8 mouse cellular contexts compared by ENCODE assay signal in the genomic region with DNA sequence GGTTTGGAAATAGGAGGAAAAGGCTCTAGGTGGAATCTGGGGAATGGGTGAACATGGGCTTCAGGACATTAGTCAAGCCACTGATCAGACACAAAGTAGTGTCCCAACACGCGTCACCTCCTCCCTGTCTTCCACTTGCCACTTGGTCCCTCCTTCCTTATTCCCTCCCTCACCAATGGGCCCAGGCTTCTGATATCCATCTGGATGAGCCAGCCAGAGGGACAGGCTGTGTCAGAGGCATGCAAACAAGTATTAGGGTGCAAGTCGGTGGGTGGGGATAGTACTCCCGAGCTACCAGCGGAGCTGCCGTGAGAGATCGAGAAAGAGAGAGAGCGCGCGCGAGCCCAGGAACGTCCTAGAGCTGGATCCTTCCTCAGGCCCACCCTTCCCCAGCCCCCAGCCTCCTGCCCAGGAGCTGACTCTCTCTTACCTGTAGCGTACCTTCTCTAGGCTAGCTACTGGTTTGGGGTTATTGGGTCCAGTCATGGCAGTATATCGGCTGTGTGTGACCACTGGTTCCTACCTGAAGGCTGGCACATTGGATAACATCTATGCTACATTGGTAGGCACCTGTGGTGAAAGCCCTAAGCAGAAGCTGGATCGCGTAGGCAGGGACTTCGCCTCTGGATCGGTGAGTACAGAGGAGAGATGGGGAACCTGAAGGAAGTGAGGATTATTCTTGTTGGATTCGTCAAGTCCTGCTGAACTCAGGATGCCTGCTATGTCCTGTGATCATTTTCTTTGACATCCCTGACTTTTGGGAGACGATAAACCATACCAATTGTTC. TPM values are rescaled to one million over a fixed set of nuclear protein-coding genes. Genes with fewer than 3 reads are reported as not detected.
DNase-seq lines count a peak whose midpoint lies in the region; ATAC-seq and TF ChIP-seq lines count a peak whose summit lies in the region.

No protein-coding gene starts in this region.

- no peak for TF ChIP-seq POLR2A in thymus, adult 2 months (IDR thresholded peaks at IDR 0.05; ENCODE audit: control insufficient read depth, extremely low read depth, insufficient read depth, low read length, poor library complexity)

- TF ChIP-seq CTCF in thymus, adult 2 months (IDR thresholded peaks at IDR 0.05; ENCODE audit: borderline replicate concordance, control insufficient read depth, extremely low read depth, insufficient read depth, low read length, poor library complexity), result no peak
- no peak for TF ChIP-seq CTCF in heart, postnatal 0 days (IDR thresholded peaks at IDR 0.05; ENCODE audit: low read depth)

- 10% methylated on average over 20 of the region's 20 CpGs for WGBS in thymus, adult 2 months
- 21% methylated on average over 20 of the region's 20 CpGs for WGBS in heart, postnatal 0 days

- peaks cover 42% of the 10 kb centered on the region for H3K27me3 ChIP-seq in erythroblast, embryonic 14.5 days (ENCODE audit: control insufficient read depth)
- H3K27me3 ChIP-seq in thymus, adult 2 months (ENCODE audit: control insufficient read depth, insufficient read depth, low read length), result peaks cover 10% of the 10 kb centered on the region
- H3K27me3 ChIP-seq in heart, postnatal 0 days (ENCODE audit: control insufficient read depth, insufficient read depth, low read length), result no peaks in the 10 kb centered on the region

- H3K27ac ChIP-seq in thymus, adult 2 months (ENCODE audit: control insufficient read depth, insufficient read depth, low read length), result no peak overlapping the region
- H3K27ac ChIP-seq in heart, postnatal 0 days (ENCODE audit: low read depth), result no peak overlapping the region

- H3K4me2 ChIP-seq in heart, postnatal 0 days (ENCODE audit: low read depth, low read length), result peak overlapping the region; percentile 81

- H3K9ac ChIP-seq in heart, postnatal 0 days (replicated peaks; ENCODE audit: low read depth, low read length), result 0 out of 2 replicates have a peak overlapping the region, but pooled peaks have one; percentile 21

- ATAC-seq in erythroblast, adult 5-6 weeks (replicated peaks; ENCODE audit: low FRiP score, poor library complexity, severe bottlenecking), result no peak
- no peak for ATAC-seq in heart, postnatal 0 days (ENCODE audit: insufficient read depth, low read depth)

- peaks cover 47% of the 10 kb centered on the region for H3K4me1 ChIP-seq in erythroblast, embryonic 14.5 days (ENCODE audit: control insufficient read depth)
- peaks cover 25% of the 10 kb centered on the region for H3K4me1 ChIP-seq in thymus, adult 2 months (replicated peaks; ENCODE audit: control insufficient read depth, insufficient read depth, low read length)
- H3K4me1 ChIP-seq in heart, postnatal 0 days (ENCODE audit: control insufficient read depth, insufficient read depth), result peaks cover 14% of the 10 kb centered on the region; the same call in 1 of the 2 replicates

- peak overlapping the region; percentile 82 for H3K4me3 ChIP-seq in erythroblast, embryonic 14.5 days (replicated peaks)
- H3K4me3 ChIP-seq in thymus, adult 2 months (ENCODE audit: control insufficient read depth, insufficient read depth, low read length), result peak overlapping the region; percentile 67
- peak overlapping the region; percentile 57 for H3K4me3 ChIP-seq in heart, postnatal 0 days (ENCODE audit: low read depth, low read length)

- no peaks in the 10 kb centered on the region; the same call in 1 of the 2 replicates for H3K9me3 ChIP-seq in erythroblast, embryonic 14.5 days (ENCODE audit: control insufficient read depth, low read length)
- H3K9me3 ChIP-seq in heart, postnatal 0 days (replicated peaks; ENCODE audit: control insufficient read depth, low read length), result no peaks in the 10 kb centered on the region

- TF ChIP-seq EP300 in heart, postnatal 0 days (IDR thresholded peaks at IDR 0.05; ENCODE audit: low read depth), result no peak

- no peak for DNase-seq in thymus, adult 2 months
- DNase-seq in thymus, adult 18-20 months, result no peak
- no peak for DNase-seq in heart, postnatal 0 days (ENCODE audit: low spot score)
- DNase-seq in lung, postnatal 10 days, result peak; percentile 25
- DNase-seq in thymus, postnatal 4 days, result peak; percentile 53
- DNase-seq in left cerebral cortex, adult 9 months (ENCODE audit: low spot score in 2 of 2), result no peak

- H3K36me3 ChIP-seq in erythroblast, embryonic 14.5 days (ENCODE audit: control insufficient read depth), result no peaks in the 10 kb centered on the region
- no peaks in the 10 kb centered on the region for H3K36me3 ChIP-seq in thymus, adult 2 months (ENCODE audit: control insufficient read depth, insufficient read depth, low read length)
- no peaks in the 10 kb centered on the region for H3K36me3 ChIP-seq in heart, postnatal 0 days (replicated peaks; ENCODE audit: control insufficient read depth, insufficient read depth, low read length)

RNA-seq across cellular contexts. Expression of a gene that starts 0.4 kb away (rescaled TPM):
- polyA plus RNA-seq in erythroblast, embryonic 14.5 days (2012), result 0.01 TPM in 1 of 2 replicates, not detected in the other
- total RNA-seq in erythroblast, adult 5-6 weeks (2015; ENCODE audit: low replicate concordance), result not detected in 2 replicates
- 0.51 TPM in 1 of 2 replicates, not detected in the other for total RNA-seq in erythroblast, adult 5-6 weeks (2017; ENCODE audit: low replicate concordance)
- polyA plus RNA-seq in thymus, adult 2 months (2012; rRNA removed), result 2.0 and 2.5 TPM in 2 replicates
- 0.58 TPM in 1 of 2 replicates, not detected in the other for total RNA-seq in heart, postnatal 0 days (2014; rRNA removed; ENCODE audit: low replicate concordance)
- 0.08 TPM in 1 of 2 replicates, not detected in the other for polyA plus RNA-seq in heart, postnatal 0 days (2015; fragmentation: Nextera tagmentation; extraction: Ambion mirVana)

RNA-seq across cellular contexts. Expression of a gene that starts 3.7 kb away (rescaled TPM):
- polyA plus RNA-seq in erythroblast, embryonic 14.5 days (2012), result not detected in 2 replicates
- total RNA-seq in erythroblast, adult 5-6 weeks (2015; ENCODE audit: low replicate concordance), result not detected in 2 replicates
- total RNA-seq in erythroblast, adult 5-6 weeks (2017; ENCODE audit: low replicate concordance), result not detected in 2 replicates
- polyA plus RNA-seq in thymus, adult 2 months (2012; rRNA removed), result 0.65 and 1.3 TPM in 2 replicates
- total RNA-seq in heart, postnatal 0 days (2014; rRNA removed; ENCODE audit: low replicate concordance), result 0.66 TPM in 1 of 2 replicates, not detected in the other
- 0.30 and 0.49 TPM in 2 replicates for polyA plus RNA-seq in heart, postnatal 0 days (2015; fragmentation: Nextera tagmentation; extraction: Ambion mirVana)

RNA-seq across cellular contexts. Expression of a gene that starts 5.9 kb away (rescaled TPM):
- 0.05 TPM in 1 of 2 replicates, not detected in the other for polyA plus RNA-seq in erythroblast, embryonic 14.5 days (2012)
- not detected in 2 replicates for total RNA-seq in erythroblast, adult 5-6 weeks (2015; ENCODE audit: low replicate concordance)
- total RNA-seq in erythroblast, adult 5-6 weeks (2017; ENCODE audit: low replicate concordance), result not detected in 2 replicates
- 0.69 and 1.1 TPM in 2 replicates for polyA plus RNA-seq in thymus, adult 2 months (2012; rRNA removed)
- not detected in 2 replicates for total RNA-seq in heart, postnatal 0 days (2014; rRNA removed; ENCODE audit: low replicate concordance)
- polyA plus RNA-seq in heart, postnatal 0 days (2015; fragmentation: Nextera tagmentation; extraction: Ambion mirVana), result 0.26 and 0.29 TPM in 2 replicates

RNA-seq across cellular contexts. Expression of a gene that starts 30.7 kb away (rescaled TPM):
- not detected in 2 replicates for polyA plus RNA-seq in erythroblast, embryonic 14.5 days (2012)
- total RNA-seq in erythroblast, adult 5-6 weeks (2015; ENCODE audit: low replicate concordance), result not detected in 2 replicates
- not detected in 2 replicates for total RNA-seq in erythroblast, adult 5-6 weeks (2017; ENCODE audit: low replicate concordance)
- 1.00 and 1.1 TPM in 2 replicates for polyA plus RNA-seq in thymus, adult 2 months (2012; rRNA removed)
- not detected in 2 replicates for total RNA-seq in heart, postnatal 0 days (2014; rRNA removed; ENCODE audit: low replicate concordance)
- polyA plus RNA-seq in heart, postnatal 0 days (2015; fragmentation: Nextera tagmentation; extraction: Ambion mirVana), result not detected in 2 replicates

RNA-seq across cellular contexts. Expression of a gene that starts 31.1 kb away (rescaled TPM):
- polyA plus RNA-seq in erythroblast, embryonic 14.5 days (2012), result 1.4 and 1.5 TPM in 2 replicates
- 2.3 and 3.1 TPM in 2 replicates for total RNA-seq in erythroblast, adult 5-6 weeks (2015; ENCODE audit: low replicate concordance)
- 1.7 and 1.9 TPM in 2 replicates for total RNA-seq in erythroblast, adult 5-6 weeks (2017; ENCODE audit: low replicate concordance)
- polyA plus RNA-seq in thymus, adult 2 months (2012; rRNA removed), result 28.0 and 29.6 TPM in 2 replicates
- 76.8 and 93.5 TPM in 2 replicates for total RNA-seq in heart, postnatal 0 days (2014; rRNA removed; ENCODE audit: low replicate concordance)
- 8.1 and 9.7 TPM in 2 replicates for polyA plus RNA-seq in heart, postnatal 0 days (2015; fragmentation: Nextera tagmentation; extraction: Ambion mirVana)

Comparison
In these comparisons a context has a peak if more than half of its experiments do, and no peak if none do; other contexts are left out.
1. DNase-seq: peak in lung, postnatal 10 days (single experiment) and thymus, postnatal 4 days (single experiment); none in thymus, adult 2 months (single experiment), thymus, adult 18-20 months (0 of 2), heart, postnatal 0 days (single experiment) and left cerebral cortex, adult 9 months (0 of 2).
2. Peak in every context shown above with its lines, with median percentiles within 50 percentile points of each other: H3K4me3 ChIP-seq.